Comparison of ENCODE assay signal across 8 mouse cellular contexts in genomic region chr11:89058515-89059270, GRCm38 (mm10). TPM values are rescaled to one million over a fixed set of nuclear protein-coding genes. Genes with fewer than 3 reads are reported as not detected.
DNase-seq lines count a peak whose midpoint lies in the region; ATAC-seq and TF ChIP-seq lines count a peak whose summit lies in the region.
"Had no signal": no experiment of that assay in that cellular context is flagged by ENCODE, and none has a peak within 500 bp of the region (broad histone marks: within the 10 kb centered on the region; RNA-seq: fewer than 3 reads in every experiment).

No protein-coding gene starts in this region.

- peaks cover 2 to 47% of the 10 kb centered on the region in 2 experiments; a peak in 3 of 4 replicates for H3K4me1 ChIP-seq in CH12.LX (ENCODE audit: control insufficient read depth in 1 of 2, insufficient read depth in 2 of 2)
- peaks cover 28% of the 10 kb centered on the region for H3K4me1 ChIP-seq in forebrain, embryonic 10.5 days
- peaks cover 39% of the 10 kb centered on the region for H3K4me1 ChIP-seq in midbrain, embryonic 13.5 days (replicated peaks)

- 81% methylated on average over 11 of the region's 11 CpGs for WGBS in forebrain, embryonic 10.5 days
- 83% methylated on average over 11 of the region's 11 CpGs for WGBS in midbrain, embryonic 13.5 days

- peaks cover 3% of the 10 kb centered on the region for H3K9me3 ChIP-seq in CH12.LX (replicated peaks; ENCODE audit: low read length)
- no peaks in the 10 kb centered on the region for H3K9me3 ChIP-seq in forebrain, embryonic 10.5 days
- H3K9me3 ChIP-seq in midbrain, embryonic 13.5 days, result no peaks in the 10 kb centered on the region

- TF ChIP-seq RAD21 in CH12.LX (IDR thresholded peaks at IDR 0.05; ENCODE audit: low read depth, low read length), result peak; percentile 51

- no peaks in the 10 kb centered on the region for H3K27me3 ChIP-seq in CH12.LX (replicated peaks)
- H3K27me3 ChIP-seq in forebrain, embryonic 10.5 days (ENCODE audit: poor library complexity, severe bottlenecking), result no peaks in the 10 kb centered on the region
- no peaks in the 10 kb centered on the region for H3K27me3 ChIP-seq in midbrain, embryonic 13.5 days

- H3K79me2 ChIP-seq in CH12.LX (replicated peaks; ENCODE audit: control insufficient read depth, extremely low read depth, insufficient read depth, poor library complexity, severe bottlenecking), result peaks cover 5% of the 10 kb centered on the region

- no peak overlapping the region for H3K27ac ChIP-seq in CH12.LX (ENCODE audit: insufficient read depth, low read depth)
- H3K27ac ChIP-seq in forebrain, embryonic 10.5 days, result no peak overlapping the region
- no peak overlapping the region for H3K27ac ChIP-seq in midbrain, embryonic 13.5 days

- peak; percentile 75 to 83 for TF ChIP-seq CTCF in CH12.LX (conservative IDR thresholded peaks at IDR 0.05 in 1 of 2, IDR thresholded peaks at IDR 0.05 in 1 of 2; ENCODE audit: low read depth in 2 of 2, low read length in 2 of 2)

- intact Hi-C loops in left cerebral cortex, postnatal 36 days (cut with DNase I), result no loop called here

- dilution Hi-C loops in CH12.LX (cut with MboI; ENCODE audit: extremely low pct_ligation_motif_present, extremely low pct_unique_long_range_greater_than_20kb, low sequenced_read_pairs), result no loop called here

- H3K9ac ChIP-seq in CH12.LX (ENCODE audit: insufficient read depth, low read depth), result peak overlapping the region; percentile 75; the same call in 1 of the 2 replicates
- peak overlapping the region; percentile 91 for H3K9ac ChIP-seq in midbrain, embryonic 13.5 days (replicated peaks)

- peak overlapping the region in 2 of 3 experiments; percentile 59 to 98 for H3K4me3 ChIP-seq in CH12.LX (replicated peaks in 1 of 3; ENCODE audit: low read depth in 2 of 3, low read length in 2 of 3, poor library complexity in 1 of 3)
- H3K4me3 ChIP-seq in forebrain, embryonic 10.5 days, result peak overlapping the region; percentile 83
- peak overlapping the region; percentile 92 for H3K4me3 ChIP-seq in midbrain, embryonic 13.5 days (replicated peaks)

- H3K36me3 ChIP-seq in CH12.LX (replicated peaks in 1 of 2; ENCODE audit: control insufficient read depth in 1 of 2, insufficient read depth in 1 of 2, low read length in 1 of 2), result peaks cover 4 to 33% of the 10 kb centered on the region in 2 experiments
- peaks cover 32% of the 10 kb centered on the region for H3K36me3 ChIP-seq in forebrain, embryonic 10.5 days (replicated peaks)
- peaks cover 12% of the 10 kb centered on the region for H3K36me3 ChIP-seq in midbrain, embryonic 13.5 days

- TF ChIP-seq EP300 in CH12.LX (IDR thresholded peaks at IDR 0.05; ENCODE audit: low read length), result no peak

- DNase-seq in A20 (ENCODE audit: low read depth, low spot score) (peak; percentile 80), CH12.LX (ENCODE audit: extremely low read depth) (peak; percentile 82)
- DNase-seq in forebrain, embryonic 10.5 days (ENCODE audit: extremely low spot score, low spot score), result no peak
- DNase-seq in kidney, postnatal 14 days, result peak; percentile 16
- DNase-seq in right cerebral cortex, adult 18-20 months, result no peak
- no peak for DNase-seq in left cerebral cortex, postnatal 36 days (ENCODE audit: low spot score in 2 of 2)

- H3K4me2 ChIP-seq in CH12.LX (ENCODE audit: insufficient read depth, low read depth, poor library complexity, severe bottlenecking), result peak overlapping the region; percentile 69
- H3K4me2 ChIP-seq in midbrain, embryonic 13.5 days (replicated peaks), result peak overlapping the region; percentile 95

- TF ChIP-seq POLR2A in CH12.LX (IDR thresholded peaks at IDR 0.05; ENCODE audit: low read depth, low read length), result no peak

- ATAC-seq in midbrain, embryonic 13.5 days, result no peak

- in situ Hi-C loops in CH12.LX (cut with MboI; ENCODE audit: low pct_ligation_motif_present, low pct_unique_long_range_greater_than_20kb, low sequenced_read_pairs), result no loop called here

TF ChIP-seq in CH12.LX, 34 proteins besides CTCF, POLR2A, EP300 and RAD21:
- TF ChIP-seq TCF12 (IDR thresholded peaks at IDR 0.05; ENCODE audit: low read depth, low read length) (no peak), IRF4 (IDR thresholded peaks at IDR 0.05; ENCODE audit: low read depth, low read length) (peak; percentile 59), ZKSCAN1 (IDR thresholded peaks at IDR 0.05; ENCODE audit: borderline replicate concordance, low read depth, low read length) (no peak), ETS1 (conservative IDR thresholded peaks at IDR 0.05; ENCODE audit: low read depth, low read length) (0 out of 2 replicates have a peak, but pooled peaks have one; percentile 9), SIN3A (IDR thresholded peaks at IDR 0.05; ENCODE audit: low read length) (peak; percentile 47; the same call in 1 of the 2 replicates), ZMIZ1 (IDR thresholded peaks at IDR 0.05; ENCODE audit: low read depth, low read length) (no peak), UBTF (IDR thresholded peaks at IDR 0.05; ENCODE audit: low read depth, low read length) (no peak), SMC3 (IDR thresholded peaks at IDR 0.05; ENCODE audit: low read depth, low read length) (peak; percentile 63), NELFE (IDR thresholded peaks at IDR 0.05; ENCODE audit: low read depth, low read length) (no peak; the same call in 1 of the 2 replicates), MAFK (IDR thresholded peaks at IDR 0.05; ENCODE audit: insufficient replicate concordance, low read length) (no peak), PAX5 (IDR thresholded peaks at IDR 0.05; ENCODE audit: low read length) (no peak), POLR2AphosphoS2 (IDR thresholded peaks at IDR 0.05; ENCODE audit: low read depth, low read length) (no peak), HCFC1 (IDR thresholded peaks at IDR 0.05; ENCODE audit: low read depth, low read length) (peak; percentile 19; the same call in 1 of the 2 replicates), MAX (IDR thresholded peaks at IDR 0.05; ENCODE audit: low read length) (peak; percentile 64; the same call in 1 of the 2 replicates), MYC (IDR thresholded peaks at IDR 0.05; ENCODE audit: low read depth, low read length) (peak; percentile 70), CHD1 (IDR thresholded peaks at IDR 0.05; ENCODE audit: low read depth, low read length) (no peak)

RNA-seq across cellular contexts. Expression of gene Dgke, which starts 8.0 kb away (rescaled TPM):
- 4.8 and 5.8 TPM in 2 replicates for total RNA-seq in CH12.LX (2012; rRNA removed)
- 13.4 and 14.3 TPM in 2 replicates for total RNA-seq in CH12.LX (2014; rRNA removed)
- polyA plus RNA-seq in CH12.LX (2012; ENCODE audit: insufficient read length, low read depth), result 15.0 and 17.0 TPM in 2 replicates
- 4.3 and 4.8 TPM in 2 replicates for polyA plus RNA-seq in forebrain, embryonic 10.5 days (2016; fragmentation: Nextera tagmentation; extraction: Ambion mirVana)
- 12.6 and 13.1 TPM in 2 replicates for polyA plus RNA-seq in midbrain, embryonic 13.5 days (2015; fragmentation: Nextera tagmentation; extraction: Ambion mirVana)
- 10 to 100 TPM; 55.6 to 57.2 TPM for total RNA-seq in left cerebral cortex, postnatal 36 days (2021)

RNA-seq across cellular contexts. Expression of gene Gm525, which starts 14.9 kb away (rescaled TPM):
- total RNA-seq in CH12.LX (2012; rRNA removed) (0.34 and 0.46 TPM in 2 replicates), CH12.LX (2014; rRNA removed) (not detected in 2 replicates)
- 0.83 TPM in 1 of 2 replicates, not detected in the other for polyA plus RNA-seq in CH12.LX (2012; ENCODE audit: insufficient read length, low read depth)
- not detected in 2 replicates for polyA plus RNA-seq in forebrain, embryonic 10.5 days (2016; fragmentation: Nextera tagmentation; extraction: Ambion mirVana)
- not detected in 2 replicates for polyA plus RNA-seq in midbrain, embryonic 13.5 days (2015; fragmentation: Nextera tagmentation; extraction: Ambion mirVana)
- not detected for total RNA-seq in left cerebral cortex, postnatal 36 days (2021)
- total RNA-seq: heart, postnatal 14 days had no signal

RNA-seq across cellular contexts. Expression of gene Trim25, which starts 59.5 kb away (rescaled TPM):
- 19.5 and 20.1 TPM in 2 replicates for total RNA-seq in CH12.LX (2012; rRNA removed)
- total RNA-seq in CH12.LX (2014; rRNA removed), result 5.1 and 6.1 TPM in 2 replicates
- 41.2 and 48.3 TPM in 2 replicates for polyA plus RNA-seq in CH12.LX (2012; ENCODE audit: insufficient read length, low read depth)
- polyA plus RNA-seq in forebrain, embryonic 10.5 days (2016; fragmentation: Nextera tagmentation; extraction: Ambion mirVana), result 2.1 and 2.5 TPM in 2 replicates
- 3.4 and 3.5 TPM in 2 replicates for polyA plus RNA-seq in midbrain, embryonic 13.5 days (2015; fragmentation: Nextera tagmentation; extraction: Ambion mirVana)
- total RNA-seq in left cerebral cortex, postnatal 36 days (2021), result 1 to 10 TPM; 4.1 to 4.9 TPM

Comparison
In these comparisons a context has a peak if more than half of its experiments do, and no peak if none do; other contexts are left out.
1. DNase-seq: peak in A20 (single experiment), CH12.LX (single experiment) and kidney, postnatal 14 days (single experiment); none in forebrain, embryonic 10.5 days (single experiment), right cerebral cortex, adult 18-20 months (single experiment) and left cerebral cortex, postnatal 36 days (0 of 2).
2. Peak in every context shown above with its lines, with median percentiles within 50 percentile points of each other: H3K4me3 ChIP-seq.